Comparison of ENCODE assay signal across 8 mouse cellular contexts in the genomic region with DNA sequence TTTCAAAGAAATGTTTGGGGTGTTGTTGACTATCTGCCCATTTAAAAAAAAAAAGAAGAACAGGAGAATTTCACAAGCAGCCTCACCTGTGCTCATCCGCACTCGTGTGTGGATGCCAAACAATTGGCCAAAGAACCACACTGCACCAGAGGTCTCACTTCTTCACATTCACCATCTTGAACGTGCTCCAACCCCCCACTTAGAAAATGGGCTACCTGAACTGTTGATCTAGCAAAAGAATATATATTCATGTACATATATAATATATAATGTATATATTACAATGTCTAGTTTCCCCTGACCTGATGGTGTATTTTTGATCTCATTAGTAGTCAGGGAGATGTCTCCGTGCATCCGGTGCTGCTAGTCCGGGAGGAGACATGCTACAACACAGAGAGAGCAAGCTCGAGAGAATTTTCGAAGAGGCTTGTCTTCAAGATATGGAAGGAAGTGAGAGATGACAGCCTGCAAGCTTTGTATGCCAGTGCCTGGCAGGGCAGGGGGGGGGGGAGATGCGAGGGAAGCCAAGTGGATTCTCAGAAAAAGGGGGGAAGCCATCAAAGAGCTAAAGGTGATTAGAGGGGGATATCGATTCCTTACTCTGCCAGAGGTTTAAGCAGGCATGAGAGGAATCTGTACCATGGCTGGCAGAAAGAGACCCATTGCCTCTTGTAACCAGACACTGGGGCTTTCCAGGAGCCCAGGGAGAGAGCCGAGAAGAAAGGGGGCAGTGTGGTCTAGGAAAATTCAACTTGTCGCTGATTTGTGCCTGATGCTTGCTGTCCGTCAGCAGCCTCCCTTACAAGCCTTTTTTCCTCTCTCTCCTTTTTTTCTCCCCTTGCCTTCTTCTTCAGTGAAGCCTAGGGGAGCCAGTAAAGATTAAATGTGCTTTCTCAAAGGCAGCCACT.
DNase-seq lines count a peak whose midpoint lies in the region; ATAC-seq lines count a peak whose summit lies in the region.

No protein-coding gene starts in this region.

- H3K36me3 ChIP-seq in forebrain, embryonic 14.5 days (ENCODE audit: control insufficient read depth, insufficient read depth, low read length) = peaks cover 5% of the 10 kb centered on the region; the same call in 1 of the 2 replicates
- no peaks in the 10 kb centered on the region for H3K36me3 ChIP-seq in liver, embryonic 12.5 days
- no peaks in the 10 kb centered on the region for H3K36me3 ChIP-seq in neural tube, embryonic 15.5 days

- peaks cover 28% of the 10 kb centered on the region for H3K4me1 ChIP-seq in forebrain, embryonic 14.5 days (ENCODE audit: control insufficient read depth, insufficient read depth, low read length)
- H3K4me1 ChIP-seq in liver, embryonic 12.5 days = no peaks in the 10 kb centered on the region
- H3K4me1 ChIP-seq in neural tube, embryonic 15.5 days = peaks cover 28% of the 10 kb centered on the region

- peak; percentile 64 for ATAC-seq in forebrain, embryonic 14.5 days
- no peak for ATAC-seq in liver, embryonic 12.5 days
- peak; percentile 79 for ATAC-seq in neural tube, embryonic 15.5 days (ENCODE audit: low FRiP score)
- no peak for ATAC-seq in monocyte, adult 5-6 weeks (replicated peaks; ENCODE audit: insufficient number of reproducible peaks, low FRiP score, low TSS enrichment, poor library complexity, severe bottlenecking)

- peak overlapping the region; percentile 100 for H3K9ac ChIP-seq in forebrain, embryonic 14.5 days (ENCODE audit: low read length)
- no peak overlapping the region for H3K9ac ChIP-seq in liver, embryonic 12.5 days
- peak overlapping the region; percentile 94 for H3K9ac ChIP-seq in neural tube, embryonic 15.5 days (replicated peaks)

- no peaks in the 10 kb centered on the region for H3K9me3 ChIP-seq in forebrain, embryonic 14.5 days (replicated peaks; ENCODE audit: control insufficient read depth, low read length)
- no peaks in the 10 kb centered on the region for H3K9me3 ChIP-seq in liver, embryonic 12.5 days (replicated peaks)
- no peaks in the 10 kb centered on the region for H3K9me3 ChIP-seq in neural tube, embryonic 15.5 days (replicated peaks)

- peak; percentile 76 for DNase-seq in right cerebral cortex, adult 18-20 months
- no peak for DNase-seq in right cerebral cortex, postnatal 25 days
- DNase-seq in forebrain, embryonic 14.5 days (ENCODE audit: low spot score) = peak; percentile 95
- peak; percentile 79 to 82 for DNase-seq in heart, postnatal 10 days
- DNase-seq in kidney, postnatal 36 days = peak; percentile 62 to 71

- H3K4me3 ChIP-seq in forebrain, embryonic 14.5 days (ENCODE audit: low read depth, low read length) = peak overlapping the region; percentile 82
- H3K4me3 ChIP-seq in liver, embryonic 12.5 days = peak overlapping the region; percentile 40
- peak overlapping the region; percentile 62 for H3K4me3 ChIP-seq in neural tube, embryonic 15.5 days (replicated peaks)

- intact Hi-C loops in heart, postnatal 10 days (cut with DNase I) = loop anchor here (1.0 to 2.0 kb wide), 3 partner anchors 105 to 372 kb away; no protein-coding TSS in a partner anchor

- 13% methylated on average over 12 of the region's 13 CpGs for WGBS in forebrain, embryonic 14.5 days
- WGBS in liver, embryonic 12.5 days (ENCODE audit: insufficient replicate concordance) = 41% methylated on average over 12 of the region's 13 CpGs
- WGBS in neural tube, embryonic 15.5 days = 17% methylated on average over 12 of the region's 13 CpGs

- peak overlapping the region; percentile 100 for H3K27ac ChIP-seq in forebrain, embryonic 14.5 days (ENCODE audit: low read depth, low read length)
- peak overlapping the region; percentile 51; the same call in 1 of the 2 replicates for H3K27ac ChIP-seq in liver, embryonic 12.5 days
- peak overlapping the region; percentile 98 for H3K27ac ChIP-seq in neural tube, embryonic 15.5 days (replicated peaks)

- no peaks in the 10 kb centered on the region for H3K27me3 ChIP-seq in forebrain, embryonic 14.5 days (replicated peaks; ENCODE audit: control insufficient read depth, insufficient read depth, low read length)
- peaks cover 51% of the 10 kb centered on the region for H3K27me3 ChIP-seq in liver, embryonic 12.5 days (replicated peaks)
- no peaks in the 10 kb centered on the region for H3K27me3 ChIP-seq in neural tube, embryonic 15.5 days (replicated peaks)

- H3K4me2 ChIP-seq in forebrain, embryonic 14.5 days (ENCODE audit: low read length) = peak overlapping the region; percentile 76
- no peak overlapping the region for H3K4me2 ChIP-seq in liver, embryonic 12.5 days
- H3K4me2 ChIP-seq in neural tube, embryonic 15.5 days = peak overlapping the region; percentile 61

Comparison
In these comparisons a context has a peak if more than half of its experiments do, and no peak if none do; other contexts are left out.
1. ATAC-seq: peak in forebrain, embryonic 14.5 days (single experiment) and neural tube, embryonic 15.5 days (single experiment); none in liver, embryonic 12.5 days (single experiment) and monocyte, adult 5-6 weeks (single experiment).
2. Peak in every context shown above with its lines, with median percentiles within 50 percentile points of each other: H3K27ac ChIP-seq and H3K4me3 ChIP-seq.